11 mouse cellular contexts compared by ENCODE assay signal in genomic region chr12:110082921-110083320, GRCm38 (mm10).
A peak's percentile ranks its signal among the peaks of the same experiment; 100 is the strongest.
DNase-seq lines count a peak whose midpoint lies in the region; ATAC-seq lines count a peak whose summit lies in the region.
"Had no signal": no experiment of that assay in that cellular context is flagged by ENCODE, and none has a peak within 500 bp of the region (broad histone marks: within the 10 kb centered on the region; RNA-seq: fewer than 3 reads in every experiment).

No protein-coding gene starts in this region.

- WGBS in neural tube, embryonic 15.5 days, result 29% methylated on average over 13 of the region's 13 CpGs
- 10% methylated on average over 13 of the region's 13 CpGs for WGBS in kidney, embryonic 15.5 days

- peak; percentile 45 for DNase-seq in adrenal gland, adult 2 months
- DNase-seq in adrenal gland, postnatal 4 days (ENCODE audit: low spot score in 2 of 2), result no peak
- peak; percentile 50 for DNase-seq in neural tube, embryonic 10.5 days (ENCODE audit: extremely low spot score, low spot score)
- DNase-seq in testis, postnatal 10 days (ENCODE audit: low spot score), result peak; percentile 58
- DNase-seq in layer of hippocampus, adult 8-10 months (ENCODE audit: low spot score in 2 of 2), result no peak
- no peak for DNase-seq in B cell, adult 2 months
- DNase-seq: layer of hippocampus, adult 9-11 months; midbrain, embryonic 14.5 days had no signal

- ATAC-seq in neural tube, embryonic 15.5 days (ENCODE audit: low FRiP score), result no peak
- peak; percentile 81 for ATAC-seq in kidney, embryonic 15.5 days (replicated peaks; ENCODE audit: low FRiP score)

- H3K4me2 ChIP-seq in neural tube, embryonic 15.5 days, result no peak overlapping the region
- H3K4me2 ChIP-seq in kidney, embryonic 15.5 days, result 0 out of 2 replicates have a peak overlapping the region, but pooled peaks have one; percentile 2
- H3K4me2 ChIP-seq: limb, embryonic 15.5 days had no signal

- H3K4me3 ChIP-seq in neural tube, embryonic 15.5 days (replicated peaks), result no peak overlapping the region
- no peak overlapping the region for H3K4me3 ChIP-seq in kidney, embryonic 15.5 days (replicated peaks)
- H3K4me3 ChIP-seq: limb, embryonic 15.5 days had no signal

- no peaks in the 10 kb centered on the region for H3K27me3 ChIP-seq in neural tube, embryonic 15.5 days (replicated peaks)
- no peaks in the 10 kb centered on the region for H3K27me3 ChIP-seq in kidney, embryonic 15.5 days

- no peak overlapping the region for H3K9ac ChIP-seq in neural tube, embryonic 15.5 days (replicated peaks)
- H3K9ac ChIP-seq in kidney, embryonic 15.5 days, result no peak overlapping the region
- H3K9ac ChIP-seq: limb, embryonic 15.5 days had no signal

- no peaks in the 10 kb centered on the region for H3K36me3 ChIP-seq in neural tube, embryonic 15.5 days
- H3K36me3 ChIP-seq in kidney, embryonic 15.5 days, result no peaks in the 10 kb centered on the region
- H3K36me3 ChIP-seq: limb, embryonic 15.5 days had no signal

- H3K9me3 ChIP-seq in neural tube, embryonic 15.5 days (replicated peaks), result no peaks in the 10 kb centered on the region
- H3K9me3 ChIP-seq in kidney, embryonic 15.5 days (replicated peaks), result peaks cover 3% of the 10 kb centered on the region; the same call in 1 of the 2 replicates
- H3K9me3 ChIP-seq: limb, embryonic 15.5 days had no signal

- H3K4me1 ChIP-seq in neural tube, embryonic 15.5 days, result no peaks in the 10 kb centered on the region
- peaks cover 28% of the 10 kb centered on the region for H3K4me1 ChIP-seq in kidney, embryonic 15.5 days

- no peak overlapping the region for H3K27ac ChIP-seq in neural tube, embryonic 15.5 days (replicated peaks)
- 0 out of 2 replicates have a peak overlapping the region, but pooled peaks have one; percentile 37 for H3K27ac ChIP-seq in kidney, embryonic 15.5 days
- H3K27ac ChIP-seq: limb, embryonic 15.5 days had no signal

Comparison
In these comparisons a context has a peak if more than half of its experiments do, and no peak if none do; other contexts are left out.
1. DNase-seq: peak in adrenal gland, adult 2 months (single experiment), neural tube, embryonic 10.5 days (single experiment) and testis, postnatal 10 days (single experiment); none in adrenal gland, postnatal 4 days (0 of 2), layer of hippocampus, adult 8-10 months (0 of 2) and B cell, adult 2 months (0 of 2).